Mouse (Mus musculus) thymus, postnatal 14 days (tissue): ENCODE measurements at regions not wholly inside any gene's neighbourhood (a gene's known extent, or its start where the extent isn't known, plus 50 kb on each side); places are given as distances from the start of the nearest gene placed in this dataset.

ENCODE experiments used
- DNase-seq: peaks from one replicate; pipeline ENCODE4 v3.0.0; 2021

- DNase-seq = no peak
These were observed 227.4 kb upstream of the Tle3 start for GRCm38 (mm10) chr9:61144685-61145318.

- DNase-seq = no peak
These were observed 226.4 kb upstream of the Tle3 start for GRCm38 (mm10) chr9:61145738-61146137.

- DNase-seq = no peak
These were observed 221.0 kb upstream of the Tle3 start for GRCm38 (mm10) chr9:61151201-61151600.

GRCm38 (mm10) chr9:61151901-61152337 is 220.2 kb upstream of the Tle3 start:
- no peak for DNase-seq

GRCm38 (mm10) chr9:61154721-61155120 is 217.4 kb upstream of the Tle3 start:
- DNase-seq = no peak

GRCm38 (mm10) chr9:61155851-61156250 is 216.3 kb upstream of the Tle3 start:
- no peak for DNase-seq

- DNase-seq = no peak
These were observed 213.9 kb upstream of the Tle3 start for GRCm38 (mm10) chr9:61158192-61158770.

GRCm38 (mm10) chr9:61159159-61159558 is 213.0 kb upstream of the Tle3 start:
- no peak for DNase-seq

GRCm38 (mm10) chr9:61159616-61160015 is 212.6 kb upstream of the Tle3 start:
- no peak for DNase-seq

GRCm38 (mm10) chr9:61162884-61163283 is 209.3 kb upstream of the Tle3 start:
- no peak for DNase-seq

GRCm38 (mm10) chr9:61163671-61164288 is 208.4 kb upstream of the Tle3 start:
- DNase-seq = no peak

- no peak for DNase-seq
These were observed 207.5 kb upstream of the Tle3 start for GRCm38 (mm10) chr9:61164501-61165251.

GRCm38 (mm10) chr9:61166115-61166514 is 206.1 kb upstream of the Tle3 start:
- DNase-seq = no peak

- no peak for DNase-seq
These were observed 204.9 kb upstream of the Tle3 start for GRCm38 (mm10) chr9:61167097-61167842.

- DNase-seq = peak; percentile 48
These were observed 203.2 kb upstream of the Tle3 start for GRCm38 (mm10) chr9:61168931-61169330.

- no peak for DNase-seq
These were observed 202.6 kb upstream of the Tle3 start for GRCm38 (mm10) chr9:61169506-61170090.

GRCm38 (mm10) chr9:61170921-61171320 is 201.2 kb upstream of the Tle3 start:
- DNase-seq = no peak

GRCm38 (mm10) chr9:61172421-61172820 is 199.7 kb upstream of the Tle3 start:
- DNase-seq = no peak

- DNase-seq = no peak
These were observed 198.6 kb upstream of the Tle3 start for GRCm38 (mm10) chr9:61173548-61173947.

- no peak for DNase-seq
These were observed 196.8 kb upstream of the Tle3 start for GRCm38 (mm10) chr9:61175381-61175780.

GRCm38 (mm10) chr9:61176856-61177255 is 195.3 kb upstream of the Tle3 start:
- no peak for DNase-seq
